Mouse (Mus musculus): ENCODE data around the gene Cdk2ap1. TPM values are rescaled to one million over a fixed set of nuclear protein-coding genes. Genes with fewer than 3 reads are reported as not detected.
A peak's percentile ranks its signal among the peaks of the same experiment; 100 is the strongest.
"Not testable (repeated sequence)": the region's sequence is repeated elsewhere in the genome, so short reads cannot be mapped to it uniquely, and the experiment has no call there.

The Cdk2ap1 gene
- total RNA-seq, 2 experiments from 2014 or later, result 140 to 141 TPM

DNA sequence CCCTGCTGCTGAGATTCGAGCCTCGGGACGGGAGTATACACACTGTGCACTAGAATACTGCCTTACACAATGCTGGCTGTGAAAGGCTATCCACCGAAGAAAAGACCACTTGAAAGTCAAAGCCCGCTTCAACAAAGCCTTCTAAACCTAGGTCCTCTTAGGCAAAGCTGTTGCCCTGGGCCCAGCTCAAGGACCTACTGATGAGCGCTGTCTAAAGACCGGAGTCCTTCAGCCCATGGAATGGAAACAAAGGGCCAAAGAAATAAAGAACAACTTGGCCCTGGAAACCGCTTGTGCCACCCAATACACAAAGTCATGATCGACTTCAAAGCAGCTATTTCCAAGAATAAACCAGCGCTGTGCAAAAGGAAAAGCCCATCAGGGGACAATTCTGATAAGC is 53.7 kb downstream of the Cdk2ap1 start:
- Histone ChIP-seq H3K4me3 (no peak overlapping the region), H3K27ac (no peak overlapping the region)
- intact Hi-C loops (cut with DNase I), result no loop called here
- TF ChIP-seq CTCF (IDR thresholded peaks at IDR 0.05), result no peak
- no peak for DNase-seq

DNA sequence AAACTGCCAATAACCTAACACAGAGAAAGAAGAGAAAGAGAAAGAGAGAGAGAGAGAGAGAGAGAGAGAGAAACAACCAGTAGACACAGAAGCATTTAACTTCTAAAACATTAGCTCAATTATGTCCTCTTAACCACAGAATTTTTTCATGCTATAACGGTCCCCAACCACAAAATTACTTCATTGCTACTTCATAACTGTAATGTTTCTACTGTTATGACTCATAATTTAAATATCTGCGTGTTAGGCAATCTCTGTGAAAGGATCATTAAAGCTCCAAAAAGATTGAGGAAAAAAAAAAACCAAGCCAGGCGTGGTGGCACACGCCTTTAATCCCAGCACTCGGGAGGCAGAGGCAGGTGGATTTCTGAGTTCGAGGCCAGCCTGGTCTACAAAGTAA is 60.0 kb downstream of the Cdk2ap1 start:
- DNase-seq; H3K27ac ChIP-seq; H3K4me3 ChIP-seq; intact Hi-C loops (cut with DNase I): not testable (repeated sequence)

DNA sequence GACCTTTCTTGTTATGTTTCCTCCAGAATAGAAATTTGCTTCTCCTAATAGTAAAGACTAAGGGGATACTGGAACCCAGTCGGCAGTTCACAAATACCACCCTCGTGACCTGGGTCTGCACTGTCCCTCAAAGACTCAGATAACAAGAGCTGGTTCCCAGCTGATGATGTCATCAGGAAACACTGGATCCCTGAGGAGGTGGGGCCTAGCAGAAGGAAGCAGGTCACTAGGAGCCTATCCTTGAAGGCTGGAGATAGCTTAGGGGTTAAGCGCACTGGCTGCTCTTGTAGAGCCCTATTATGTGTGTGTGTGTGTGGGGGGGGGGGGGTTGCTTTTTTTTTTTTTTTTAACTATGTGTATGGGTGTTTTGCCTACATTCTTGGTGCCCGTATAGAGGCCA is 62.8 kb downstream of the Cdk2ap1 start:
- no peak for DNase-seq
- no peak overlapping the region for H3K27ac ChIP-seq
- no peak overlapping the region for H3K4me3 ChIP-seq
- intact Hi-C loops (cut with DNase I), result no loop called here
- no peak for TF ChIP-seq CTCF (IDR thresholded peaks at IDR 0.05)

DNA sequence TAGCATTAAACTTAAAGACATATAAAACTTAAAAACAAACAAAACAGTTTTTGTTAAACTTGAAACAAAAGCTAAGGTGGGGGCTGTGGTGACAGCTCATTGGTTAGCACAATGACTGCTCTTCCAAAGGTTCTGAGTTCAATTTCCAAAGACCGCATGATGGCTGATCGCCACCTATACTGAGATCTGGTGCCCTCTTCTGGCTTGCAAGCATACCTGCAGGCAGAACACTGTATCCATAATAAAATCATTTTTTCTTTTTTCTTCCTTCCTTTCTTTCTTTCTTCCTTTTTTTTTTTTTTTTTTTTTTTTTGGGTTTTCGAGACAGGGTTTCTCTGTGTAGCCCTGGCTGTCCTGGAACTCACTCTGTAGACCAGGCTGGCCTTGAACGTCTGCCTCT is 63.6 kb downstream of the Cdk2ap1 start:
- H3K27ac ChIP-seq, H3K4me3 ChIP-seq, DNase-seq: not testable (repeated sequence)
- intact Hi-C loops (cut with DNase I), result loop anchor here (5.0 kb wide), 1 partner anchor 137 kb away; no protein-coding TSS in a partner anchor
- peak; percentile 67 for TF ChIP-seq CTCF (IDR thresholded peaks at IDR 0.05)

DNA sequence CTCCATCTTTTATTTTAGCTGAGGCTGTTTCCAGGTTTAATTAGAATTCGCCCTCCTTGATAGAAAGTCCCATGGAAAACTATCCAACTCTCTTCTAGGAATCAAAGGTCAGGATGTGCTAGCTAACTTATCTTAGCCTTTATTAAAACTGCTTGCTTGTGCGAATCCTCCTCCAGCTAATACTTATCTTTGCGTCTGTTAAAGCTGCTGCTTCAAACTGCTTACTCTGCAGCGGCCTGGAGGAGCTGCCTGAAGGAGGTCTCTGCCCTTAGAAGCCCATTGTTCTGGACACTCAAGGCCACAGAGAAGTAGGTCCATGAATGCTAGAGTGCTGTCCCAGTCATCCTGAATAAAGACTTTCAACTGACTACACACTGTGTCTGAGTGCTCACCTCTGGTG is 66.4 kb downstream of the Cdk2ap1 start:
- no peak overlapping the region for H3K27ac ChIP-seq
- DNase-seq, result no peak
- TF ChIP-seq CTCF (IDR thresholded peaks at IDR 0.05), result no peak
- H3K4me3 ChIP-seq, result no peak overlapping the region
- intact Hi-C loops (cut with DNase I), result loop anchor here (5.0 kb wide), 1 partner anchor 134 kb away; no protein-coding TSS in a partner anchor

Other genes starting within 250 kb of the Cdk2ap1 start
- gene Arl6ip4, start 247.0 kb downstream of the Cdk2ap1 start, total RNA-seq (2021), result 10 to 100 TPM; 38.3 to 41.2 TPM
- gene Pitpnm2, start 113.3 kb downstream of the Cdk2ap1 start, total RNA-seq (2021), result 10 to 100 TPM; 18.1 to 28.4 TPM
- 1 to 10 TPM; 2.7 to 3.4 TPM for gene Mphosph9, start 35.1 kb downstream of the Cdk2ap1 start, total RNA-seq (2021)
- gene 2810006K23Rik, start 35.0 kb downstream of the Cdk2ap1 start, total RNA-seq (2021), result 1 to 10 TPM; 6.2 to 8.7 TPM
- gene Sbno1, start 62.9 kb upstream of the Cdk2ap1 start, total RNA-seq (2021), result 10 to 100 TPM; 43.2 to 49.2 TPM
- 100 to 1,000 TPM; 178 to 229 TPM for gene Kmt5a, start 76.8 kb upstream of the Cdk2ap1 start, total RNA-seq (2021)
- 1 to 10 TPM; 4.6 to 4.7 TPM for gene Rilpl2, start 115.3 kb upstream of the Cdk2ap1 start, total RNA-seq (2021)
- gene Snrnp35, start 120.1 kb upstream of the Cdk2ap1 start, total RNA-seq (2021), result 10 to 100 TPM; 27.7 to 33.1 TPM
- 100 to 1,000 TPM; 243 to 286 TPM for gene Rilpl1, start 168.3 kb upstream of the Cdk2ap1 start, total RNA-seq (2021)
- 100 to 1,000 TPM; 144 to 170 TPM for gene Tmed2, start 177.6 kb upstream of the Cdk2ap1 start, total RNA-seq (2021)
- 1 to 10 TPM; 4.5 to 4.8 TPM for gene Ddx55, start 189.8 kb upstream of the Cdk2ap1 start, total RNA-seq (2021)
- gene Eif2b1, start 216.0 kb upstream of the Cdk2ap1 start, total RNA-seq (2021), result 10 to 100 TPM; 36.7 to 38.5 TPM
- gene Gtf2h3, start 216.1 kb upstream of the Cdk2ap1 start, total RNA-seq (2021), result 10 to 100 TPM; 15.4 to 16.3 TPM

Data from gastrocnemius, adult 2 months (tissue).